Mouse (Mus musculus) midbrain, embryonic 10.5 days (tissue): Measurements from ENCODE around the gene Ccdc154. TPM values are rescaled to one million over a fixed set of nuclear protein-coding genes. Genes with fewer than 3 reads are reported as not detected.

ENCODE experiments used
- polyA plus RNA-seq: library from polyadenylated mRNA; unstranded; fragments of >200 nt; fragmentation: Nextera tagmentation; extraction: Ambion mirVana; gene quantifications from 2 replicates; pipeline ENCODE4 v1.2.1, GENCODE M21; 2016

The Ccdc154 gene
- polyA plus RNA-seq, 1 experiment from 2014 or later, result not detected

Other genes starting within 250 kb of the Ccdc154 start
- gene Mapk8ip3, start 225.5 kb upstream of the Ccdc154 start, polyA plus RNA-seq, result 40.1 and 53.9 TPM in 2 replicates
- 442 and 466 TPM in 2 replicates for gene Jpt2, start 201.8 kb upstream of the Ccdc154 start, polyA plus RNA-seq
- gene Cramp1l, start 146.7 kb upstream of the Ccdc154 start, polyA plus RNA-seq, result 6.8 and 8.5 TPM in 2 replicates
- gene Ift140, start 146.4 kb upstream of the Ccdc154 start, polyA plus RNA-seq, result 27.0 and 34.9 TPM in 2 replicates
- 10.7 and 12.7 TPM in 2 replicates for gene Tmem204, start 78.9 kb upstream of the Ccdc154 start, polyA plus RNA-seq
- gene Telo2, start 46.5 kb upstream of the Ccdc154 start, polyA plus RNA-seq, result 51.2 and 51.5 TPM in 2 replicates
- gene Ptx4, start 41.7 kb upstream of the Ccdc154 start, polyA plus RNA-seq, result not detected in 2 replicates
- 23.1 and 26.4 TPM in 2 replicates for gene Clcn7, start 29.1 kb upstream of the Ccdc154 start, polyA plus RNA-seq
- not detected in 2 replicates for gene Gm38655, start 13.0 kb downstream of the Ccdc154 start, polyA plus RNA-seq
- 37.3 and 37.7 TPM in 2 replicates for gene BC003965, start 22.1 kb downstream of the Ccdc154 start, polyA plus RNA-seq
- gene Unkl, start 25.9 kb downstream of the Ccdc154 start, polyA plus RNA-seq, result 8.4 and 9.7 TPM in 2 replicates
- 67.0 and 75.3 TPM in 2 replicates for gene Gnptg, start 77.7 kb downstream of the Ccdc154 start, polyA plus RNA-seq
- 74.6 and 80.4 TPM in 2 replicates for gene Tsr3, start 77.7 kb downstream of the Ccdc154 start, polyA plus RNA-seq
- 2.3 and 2.4 TPM in 2 replicates for gene Baiap3, start 93.9 kb downstream of the Ccdc154 start, polyA plus RNA-seq
- gene Ube2i, start 112.2 kb downstream of the Ccdc154 start, polyA plus RNA-seq, result 879 and 915 TPM in 2 replicates
- not detected in 2 replicates for gene Prss34, start 135.9 kb downstream of the Ccdc154 start, polyA plus RNA-seq
- not detected in 2 replicates for gene Prss28, start 146.2 kb downstream of the Ccdc154 start, polyA plus RNA-seq
- gene Prss29, start 156.2 kb downstream of the Ccdc154 start, polyA plus RNA-seq, result not detected in 2 replicates
- gene Tpsab1, start 183.1 kb downstream of the Ccdc154 start, polyA plus RNA-seq, result not detected in 2 replicates
- not detected in 2 replicates for gene Tpsb2, start 203.8 kb downstream of the Ccdc154 start, polyA plus RNA-seq
- not detected in 2 replicates for gene Tpsg1, start 206.8 kb downstream of the Ccdc154 start, polyA plus RNA-seq